Mouse (Mus musculus) adrenal gland, adult 8-10 months (tissue): ENCODE measurements around the gene Gm21885. TPM values are rescaled to one million over a fixed set of nuclear protein-coding genes. Genes with fewer than 3 reads are reported as not detected.
"Not testable (repeated sequence)": the region's sequence is repeated elsewhere in the genome, so short reads cannot be mapped to it uniquely, and the experiment has no call there.

Experiments used
- DNase-seq: peaks from one replicate; pipeline ENCODE4 v3.0.0; 2022
- total RNA-seq, 4 experiments: library from RNA; stranded (reverse); gene quantifications; 2 replicates each; pipeline ENCODE4 v1.2.4; 2022

The Gm21885 gene
- not detected for total RNA-seq

DNA sequence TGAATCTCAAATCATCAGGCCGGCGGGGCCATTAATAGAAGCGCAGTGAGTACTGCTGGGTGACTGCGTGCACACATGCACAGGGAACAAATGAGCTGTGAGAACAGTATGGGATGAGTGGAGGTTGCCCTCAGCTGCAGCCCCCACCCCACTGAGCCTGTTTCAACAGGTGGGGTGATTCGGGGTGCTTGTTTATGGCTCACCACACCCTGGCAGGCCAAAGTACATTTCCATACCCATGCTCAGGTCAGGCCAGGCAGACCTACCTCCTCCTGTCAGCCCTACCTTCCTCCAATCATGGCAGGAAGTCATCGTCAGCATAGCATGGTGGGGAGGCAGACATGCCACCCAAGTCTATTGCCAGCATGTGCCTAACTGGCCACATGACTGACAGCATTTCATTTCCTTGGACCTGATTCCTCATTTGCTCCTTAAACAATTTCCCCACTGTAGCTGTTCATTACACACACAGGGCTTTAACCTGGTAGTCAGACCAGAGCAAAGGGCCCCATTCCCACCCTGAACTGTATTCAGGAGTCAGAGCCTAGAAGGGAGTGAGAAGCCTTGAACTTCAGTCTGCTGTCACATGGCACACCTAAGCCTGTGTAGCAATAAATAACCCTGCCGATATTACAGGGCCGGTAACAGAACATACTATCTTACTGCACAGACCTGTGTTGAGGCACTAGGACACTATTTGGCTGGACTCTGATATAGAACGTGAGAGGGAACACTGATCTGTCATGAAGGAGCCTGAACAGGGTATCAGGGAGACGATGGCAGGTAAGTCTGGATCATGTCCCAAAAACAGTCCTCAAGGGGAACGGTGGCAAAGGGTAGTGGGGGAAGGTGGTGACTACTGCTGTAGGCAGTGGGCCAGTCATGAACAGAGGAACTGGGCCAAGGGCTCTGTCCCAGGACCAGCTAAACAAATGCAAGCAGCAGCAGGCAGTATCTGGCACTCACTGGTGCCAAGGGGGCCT, at the start of gene Gm21885:
Gm21885 (plus strand) TSS at position 675 of the 983 bp plus-strand sequence.
- no peak for DNase-seq

GRCm38 (mm10) chr11:94233405-94233804, 48.3 kb upstream of the Gm21885 start:
- no peak for DNase-seq

GRCm38 (mm10) chr11:94234380-94234779, 47.3 kb upstream of the Gm21885 start:
- no peak for DNase-seq

- no peak for DNase-seq
Measured at GRCm38 (mm10) chr11:94234857-94235256, 46.8 kb upstream of the Gm21885 start.

DNA sequence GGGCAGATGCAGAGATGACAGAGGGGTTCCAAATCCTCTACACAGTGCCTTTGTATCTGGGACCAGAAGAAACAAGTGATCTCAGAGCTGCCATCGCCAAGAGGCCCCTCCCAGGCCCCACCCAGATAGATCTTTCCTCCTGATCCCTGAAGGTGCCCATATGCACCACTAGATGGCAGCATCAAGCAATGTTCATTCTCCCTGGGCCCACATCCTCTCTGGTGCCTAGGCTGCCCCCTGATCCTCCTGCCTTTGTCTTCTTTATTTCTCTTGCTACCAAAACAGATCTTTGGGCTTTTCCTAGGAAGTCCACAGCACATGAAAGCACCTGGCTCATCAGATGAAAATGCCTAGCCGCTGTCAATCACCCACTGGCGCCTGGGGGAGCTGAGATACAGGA, 45.6 kb upstream of the Gm21885 start:
- peak; percentile 42 for DNase-seq

GRCm38 (mm10) chr11:94238786-94239185, 42.9 kb upstream of the Gm21885 start:
- DNase-seq = no peak

GRCm38 (mm10) chr11:94239706-94240105, 42.0 kb upstream of the Gm21885 start:
- no peak for DNase-seq

DNA sequence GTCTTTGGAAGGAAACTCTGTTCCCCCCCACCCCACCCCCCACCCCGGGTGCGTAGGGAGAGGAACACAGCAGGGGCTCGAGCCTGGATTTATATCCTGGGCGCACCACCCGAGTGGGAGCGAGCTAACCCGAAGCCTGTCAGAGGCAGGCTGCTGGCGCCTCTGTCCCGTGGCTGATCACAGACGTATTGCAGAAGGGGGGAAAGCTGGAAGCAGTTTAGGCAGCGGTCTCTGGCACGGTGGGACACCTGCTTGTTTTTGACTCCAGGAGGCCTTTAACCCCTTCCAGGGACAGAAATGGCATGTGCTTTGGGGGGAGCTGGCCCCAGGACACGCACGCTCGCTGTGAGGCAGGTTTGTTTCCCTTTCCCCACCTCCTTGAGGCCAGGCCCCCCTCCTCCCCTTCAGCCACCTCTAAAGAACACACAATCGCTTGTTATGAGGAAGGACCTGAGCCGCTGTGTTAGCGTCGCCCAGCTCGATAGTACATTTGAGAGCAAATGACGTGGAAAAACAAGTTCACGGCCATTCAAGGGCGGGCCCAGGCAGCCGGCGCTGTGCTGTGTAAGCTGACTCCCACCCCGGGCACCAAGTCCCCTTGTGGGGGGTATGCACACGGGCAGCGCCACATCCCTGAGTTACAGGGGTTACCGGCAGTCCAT, 38.8 kb upstream of the Gm21885 start:
- DNase-seq = no peak

DNA sequence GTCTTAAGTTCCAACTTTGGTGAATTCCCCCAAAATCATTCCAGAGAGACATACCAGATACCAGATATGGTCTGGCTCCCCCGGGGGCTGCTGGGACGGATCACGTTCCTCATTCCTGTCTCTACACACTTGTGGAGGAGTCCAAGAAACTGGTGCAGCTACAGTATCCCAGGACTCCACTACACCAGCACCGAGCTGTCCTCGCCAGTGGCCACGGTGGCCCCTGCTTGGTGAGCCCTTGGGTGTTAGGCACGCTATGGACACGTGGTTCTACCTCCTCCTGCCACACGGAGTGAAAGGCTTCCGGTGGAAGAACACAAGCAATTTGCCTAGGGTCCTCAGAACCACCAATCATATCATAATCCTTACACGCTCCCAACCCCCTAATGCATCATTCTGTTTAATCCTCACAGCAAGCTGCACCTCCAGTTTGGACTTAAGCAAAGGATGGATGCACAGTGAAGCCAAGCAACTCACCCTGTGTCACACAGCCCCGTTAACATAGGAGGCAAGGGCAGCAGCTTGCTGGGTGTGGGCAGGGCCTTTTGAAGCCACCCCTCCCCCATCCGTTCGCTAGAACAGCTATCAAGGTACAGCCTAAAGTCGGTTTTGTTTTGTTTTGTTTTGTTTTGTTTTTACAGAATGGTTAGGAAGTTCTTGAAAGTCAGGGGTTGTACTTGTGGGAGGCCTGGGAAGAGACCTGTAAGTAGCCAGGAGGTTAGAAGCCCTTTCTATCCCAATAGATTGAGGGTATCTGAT, 38.1 kb upstream of the Gm21885 start:
- no peak for DNase-seq

GRCm38 (mm10) chr11:94244385-94244784, 37.3 kb upstream of the Gm21885 start:
- no peak for DNase-seq

DNA sequence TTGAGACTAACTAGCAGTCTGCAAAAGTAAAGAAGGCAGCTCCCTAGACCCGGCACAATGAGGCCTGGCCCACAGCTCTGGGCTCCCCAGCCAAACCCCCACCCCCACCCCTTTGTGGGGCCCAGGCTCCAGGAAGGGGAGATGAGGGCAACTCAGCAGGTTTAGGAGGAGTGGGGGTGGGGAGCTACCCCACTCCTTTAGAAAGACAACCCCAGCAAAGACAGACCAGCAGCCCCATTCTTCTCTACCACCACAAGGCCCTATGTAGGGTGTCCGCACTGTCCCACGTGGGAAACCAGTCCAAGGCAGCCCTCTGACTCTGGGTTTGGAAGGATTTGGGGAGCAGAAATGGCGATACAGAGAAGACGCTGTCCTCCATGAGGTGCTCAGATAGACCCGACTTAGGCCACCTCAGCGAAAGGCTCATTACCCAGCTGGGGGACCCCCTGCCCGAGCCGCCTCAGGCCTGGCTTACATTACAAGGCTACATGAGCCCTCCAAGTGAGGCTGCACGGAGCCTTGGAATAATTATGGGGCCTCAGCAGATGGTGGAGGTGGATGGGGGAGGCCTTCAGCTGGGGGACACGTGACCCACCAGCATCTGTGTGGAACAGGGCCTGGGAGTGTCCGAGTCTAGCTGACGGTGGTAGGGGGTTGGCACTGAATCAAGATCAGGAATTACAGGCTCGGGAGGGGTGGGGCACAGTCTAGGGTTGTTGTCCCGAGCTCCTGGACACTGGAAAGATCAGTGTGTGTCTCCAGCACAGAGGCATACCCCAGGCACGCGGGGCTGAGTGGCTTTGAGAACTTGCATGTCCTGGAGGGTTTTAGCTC, 35.5 kb upstream of the Gm21885 start, which contains the start of gene Wfikkn2:
Wfikkn2 (minus strand) TSS at position 51 of the 834 bp plus-strand sequence.
- DNase-seq = no peak

DNA sequence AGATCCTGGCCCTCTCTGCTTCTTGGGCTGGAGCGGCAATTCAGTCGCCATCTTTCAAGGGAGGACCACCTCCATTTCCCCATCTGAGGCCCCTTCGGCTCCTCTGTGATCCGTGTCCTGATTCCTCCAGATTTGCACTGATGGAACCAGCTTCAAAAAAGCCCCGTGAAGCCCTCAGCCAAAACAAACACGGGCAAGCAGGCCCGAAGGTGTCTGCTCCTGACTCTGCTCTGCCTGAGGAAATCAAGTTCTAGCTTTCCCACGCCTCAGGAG, 34.9 kb upstream of the Gm21885 start:
- no peak for DNase-seq

DNA sequence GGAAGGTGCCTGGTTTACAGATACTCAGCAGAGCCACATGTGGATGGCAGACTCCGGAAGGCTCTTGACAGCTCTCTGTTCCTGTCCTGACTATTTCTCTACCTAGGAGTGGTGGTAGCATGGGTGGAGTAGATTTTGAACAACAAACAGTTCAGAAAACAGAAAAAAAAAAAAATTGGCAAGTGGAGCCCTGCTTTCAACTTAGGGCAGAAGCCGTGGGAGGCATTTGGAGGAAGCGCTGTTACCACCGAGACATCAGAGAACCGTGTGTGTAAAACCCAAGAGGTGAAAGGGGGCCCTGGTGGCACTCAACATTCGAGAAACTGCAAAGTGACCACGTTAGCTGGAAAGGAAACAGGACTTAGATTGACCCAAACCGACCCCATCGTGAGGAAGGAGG, 28.5 kb upstream of the Gm21885 start:
- DNase-seq = no peak

DNA sequence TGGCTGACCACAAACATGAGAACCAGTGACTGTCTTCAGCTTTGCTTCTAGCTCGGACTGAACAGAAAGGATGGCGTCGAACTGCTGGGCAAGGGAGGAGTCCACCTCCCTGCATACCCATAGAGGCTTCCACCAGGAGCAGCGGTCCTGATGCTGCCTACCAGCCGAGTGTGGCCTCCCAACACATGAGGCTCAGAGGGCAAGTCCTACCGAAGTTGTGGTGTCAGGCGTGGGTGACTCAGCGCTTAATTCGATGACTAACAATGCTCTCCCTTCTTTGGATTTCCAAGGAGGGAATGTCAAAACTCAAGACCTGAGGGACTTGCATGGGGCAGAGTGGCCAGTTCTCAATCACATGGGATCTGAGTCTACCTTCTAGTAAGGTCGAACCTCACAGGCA, 28.0 kb upstream of the Gm21885 start:
- no peak for DNase-seq

DNA sequence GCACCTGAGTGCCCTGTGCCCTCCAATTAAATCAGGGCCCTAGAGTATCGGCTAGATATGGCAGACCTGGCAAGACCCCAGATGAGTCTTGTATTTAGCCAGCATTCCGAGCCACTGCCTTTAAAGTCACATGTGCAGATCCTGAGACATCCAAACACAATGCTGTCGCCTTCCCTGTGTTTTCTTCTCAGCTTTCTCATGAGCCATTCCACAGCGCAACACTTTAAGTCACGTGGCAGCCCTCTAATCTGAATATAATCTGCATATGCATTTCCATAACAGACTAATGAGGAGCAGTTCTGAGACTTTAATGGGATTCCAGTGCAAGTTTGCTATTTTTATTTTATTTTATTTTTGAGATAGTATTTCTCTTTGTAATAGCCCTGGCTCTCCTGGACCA, 25.9 kb upstream of the Gm21885 start:
- no peak for DNase-seq

DNA sequence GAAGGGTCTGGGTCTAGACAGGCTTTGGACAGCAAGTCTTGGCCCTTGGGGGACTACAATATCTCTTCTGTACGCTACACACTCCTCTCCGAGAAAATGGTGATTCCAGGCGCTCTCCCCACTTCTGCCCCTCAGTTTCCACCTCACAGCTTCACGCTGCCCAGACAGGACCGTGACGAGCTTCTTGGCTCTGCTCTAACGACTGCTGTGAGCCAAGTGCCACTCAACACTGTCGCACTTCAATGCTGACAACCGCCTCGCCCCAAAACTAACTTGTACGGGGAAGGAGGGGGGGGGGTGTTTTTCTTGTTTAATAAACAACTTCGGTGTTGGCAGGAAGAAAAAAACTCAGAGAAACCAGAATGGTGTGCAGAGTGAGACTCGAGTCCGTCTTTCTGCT, 23.7 kb upstream of the Gm21885 start:
- no peak for DNase-seq

GRCm38 (mm10) chr11:94259814-94260213, 21.9 kb upstream of the Gm21885 start:
- DNase-seq = no peak

- DNase-seq = no peak
Measured at GRCm38 (mm10) chr11:94261585-94262370, 19.9 kb upstream of the Gm21885 start.

DNA sequence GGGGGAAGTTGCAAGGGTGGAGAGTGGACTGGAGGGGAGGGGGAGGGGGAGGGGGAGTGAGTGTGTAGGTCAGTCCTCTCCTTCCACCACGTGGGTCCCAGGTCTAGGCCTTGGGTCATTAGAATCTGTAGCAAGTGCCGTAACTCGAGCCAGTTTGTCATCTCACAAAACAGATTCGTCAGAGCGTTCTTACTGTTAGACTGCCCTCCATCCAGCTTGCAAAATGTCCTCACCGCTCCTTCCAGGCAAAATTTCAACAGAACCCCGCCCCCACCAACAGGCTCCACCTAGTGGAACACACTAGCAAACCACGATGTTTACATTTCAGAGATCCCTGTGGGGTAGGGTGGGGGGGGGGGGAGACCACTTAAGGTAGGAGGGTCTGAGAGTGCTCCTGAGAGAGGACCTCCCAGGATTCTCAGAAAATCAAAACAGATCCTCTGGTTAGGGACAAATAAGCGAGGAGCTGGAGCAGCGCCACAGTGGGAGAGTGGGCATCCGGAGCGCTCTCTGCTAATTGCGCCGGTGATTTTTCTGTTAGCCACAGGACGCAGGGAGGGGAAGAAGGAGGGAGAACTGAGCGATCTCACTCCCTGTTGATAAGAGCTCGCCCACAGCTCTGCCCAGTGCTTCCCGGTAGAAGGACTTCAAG, 16.4 kb upstream of the Gm21885 start:
- peak; percentile 40 for DNase-seq

GRCm38 (mm10) chr11:94266155-94266554, 15.5 kb upstream of the Gm21885 start:
- not testable (repeated sequence) for DNase-seq

DNA sequence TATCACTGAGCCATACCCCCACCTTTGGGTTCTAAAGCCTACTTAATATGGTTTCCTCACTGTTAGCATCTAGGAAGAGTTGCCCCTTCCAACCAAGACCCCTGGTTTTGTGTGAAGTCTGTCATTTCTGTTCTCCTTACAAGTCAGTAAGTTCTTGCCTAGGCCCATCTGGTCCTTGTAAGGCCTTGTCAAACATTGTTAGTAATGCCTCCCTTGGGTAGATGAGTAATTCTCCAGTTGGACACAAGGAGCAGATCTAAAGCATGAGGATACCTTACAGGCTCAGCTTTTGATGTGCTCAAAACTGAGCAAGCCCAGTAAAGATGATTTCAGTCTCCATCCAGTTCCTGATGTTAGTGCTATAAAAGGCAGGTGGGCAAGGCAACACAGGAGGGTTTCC, 12.9 kb upstream of the Gm21885 start:
- DNase-seq = no peak
